Mouse (Mus musculus) cerebellum, adult 2 months (tissue): Measurements from ENCODE around the gene B4galnt4. TPM values are rescaled to one million over a fixed set of nuclear protein-coding genes. Genes with fewer than 3 reads are reported as not detected.

Source experiments
- DNase-seq, 2 experiments: peaks; one replicate each; pipeline ENCODE4 v3.0.0; 2021
- H3K27ac ChIP-seq: fragments of 200-500 bp; 2 replicates; pipeline ENCODE4 v1.5.1; 2012; ENCODE audit warnings: low read length, control low read depth, inconsistent platforms; ENCODE audit not compliant: insufficient read depth
- H3K27me3 ChIP-seq: fragments of 200-500 bp; 2 replicates; pipeline ENCODE4 v1.6.1; 2012; ENCODE audit warnings: inconsistent platforms, mild to moderate bottlenecking, low read length, moderate library complexity; ENCODE audit not compliant: control insufficient read depth, insufficient read depth
- H3K4me1 ChIP-seq: fragments of 200-500 bp; 2 replicates; pipeline ENCODE4 v1.6.1; 2011; ENCODE audit warnings: low read length; ENCODE audit not compliant: control insufficient read depth, insufficient read depth
- H3K4me3 ChIP-seq: fragments of 200-500 bp; replicated peaks from 2 replicates; pipeline ENCODE3; 2011; ENCODE audit warnings: mild to moderate bottlenecking, low read depth, low read length, control low read depth; ENCODE audit not compliant: insufficient read depth
- CTCF ChIP-seq: fragments of 200-500 bp; IDR thresholded peaks from 2 replicates; pipeline ENCODE4 v1.5.1; 2011; ENCODE audit warnings: low read depth, mild to moderate bottlenecking, control low read depth, low read length, moderate library complexity, borderline replicate concordance; ENCODE audit not compliant: insufficient read depth
- POLR2A ChIP-seq: fragments of 200-500 bp; IDR thresholded peaks from 2 replicates; pipeline ENCODE4 v1.6.1; 2011; ENCODE audit warnings: low read length, control low read depth, borderline replicate concordance; ENCODE audit not compliant: insufficient read depth
- WGBS: fragments of 180-500 bp; shearing (Covaris S2); methylation state at CpG from one replicate; pipeline ENCODE4 v1.1.7; 2018; 5-methylcytosine and 5-hydroxymethylcytosine counted together
- polyA plus RNA-seq: library from polyadenylated mRNA; depleted of rRNA; stranded (reverse); fragments of >200 nt; gene quantifications from 2 replicates; pipeline ENCODE4 v1.2.3, GENCODE M21; 2012

Gene B4galnt4
- polyA plus RNA-seq, 1 experiment = 79.0 TPM

DNA sequence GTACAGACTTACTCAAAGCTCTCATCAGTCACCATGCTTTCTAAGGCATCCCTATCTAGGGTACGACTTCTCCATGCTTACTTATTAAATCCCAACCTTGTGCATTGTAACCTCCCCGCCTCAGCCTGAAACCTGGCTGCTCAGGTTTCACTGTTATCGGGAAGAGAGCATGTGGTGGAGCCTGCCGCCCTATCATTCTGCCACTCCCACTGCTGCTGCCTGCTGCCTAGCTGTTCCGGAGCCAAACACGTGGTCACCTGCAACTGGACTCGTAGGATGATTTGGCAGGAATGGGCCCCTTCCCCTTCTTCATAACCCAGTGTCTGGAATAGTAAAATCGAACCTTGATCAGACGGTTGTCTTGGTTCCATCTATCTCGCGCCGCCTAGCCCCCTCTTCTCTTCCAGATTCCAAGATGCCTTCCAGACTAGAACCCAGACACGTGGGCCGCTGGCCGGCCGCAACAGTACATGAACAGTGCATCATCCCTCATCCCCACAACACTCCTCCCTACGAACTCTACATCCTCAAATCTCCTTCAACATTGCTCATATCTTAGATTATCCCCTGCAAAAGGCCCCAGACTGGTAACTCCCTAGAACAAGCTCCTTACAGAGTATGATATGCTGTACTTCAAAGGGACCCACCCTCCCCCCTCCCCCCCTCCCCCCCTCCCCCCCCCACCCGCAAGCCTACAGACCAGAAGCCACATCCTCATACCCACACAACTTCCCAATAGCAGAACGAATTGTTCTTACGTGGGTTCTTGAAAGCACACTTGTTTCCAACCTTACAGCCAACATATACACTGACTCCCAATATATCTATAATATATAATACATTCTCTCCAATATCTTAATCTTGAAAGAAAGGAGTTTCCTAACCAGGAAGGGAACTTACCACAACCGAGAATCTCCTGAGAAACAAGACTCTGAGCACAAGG lies 22.5 kb upstream of the B4galnt4 start:
- no peaks in the 10 kb centered on the region for H3K27me3 ChIP-seq
- TF ChIP-seq CTCF = no peak
- TF ChIP-seq POLR2A = no peak
- DNase-seq = no peak
- no peak overlapping the region for H3K27ac ChIP-seq
- no peaks in the 10 kb centered on the region for H3K4me1 ChIP-seq
- H3K4me3 ChIP-seq = no peak overlapping the region
- WGBS = 80% methylated on average over 19 of the region's 21 CpGs

GRCm38 (mm10) chr7:141039386-141040107 lies 21.4 kb upstream of the B4galnt4 start:
- H3K27ac ChIP-seq = no peak overlapping the region
- no peaks in the 10 kb centered on the region for H3K27me3 ChIP-seq
- no peaks in the 10 kb centered on the region for H3K4me1 ChIP-seq
- WGBS = 93% methylated on average over 4 of the region's 4 CpGs
- TF ChIP-seq POLR2A (no peak), CTCF (no peak)
- H3K4me3 ChIP-seq = no peak overlapping the region
- no peak for DNase-seq

- TF ChIP-seq CTCF = no peak
- TF ChIP-seq POLR2A = no peak
- Histone ChIP-seq H3K27me3 (no peaks in the 10 kb centered on the region), H3K27ac (no peak overlapping the region), H3K4me3 (no peak overlapping the region), H3K4me1 (no peaks in the 10 kb centered on the region)
- DNase-seq = no peak
- 41% methylated on average over 6 of the region's 9 CpGs for WGBS
These were observed 19.9 kb upstream of the B4galnt4 start for GRCm38 (mm10) chr7:141040867-141041606.

DNA sequence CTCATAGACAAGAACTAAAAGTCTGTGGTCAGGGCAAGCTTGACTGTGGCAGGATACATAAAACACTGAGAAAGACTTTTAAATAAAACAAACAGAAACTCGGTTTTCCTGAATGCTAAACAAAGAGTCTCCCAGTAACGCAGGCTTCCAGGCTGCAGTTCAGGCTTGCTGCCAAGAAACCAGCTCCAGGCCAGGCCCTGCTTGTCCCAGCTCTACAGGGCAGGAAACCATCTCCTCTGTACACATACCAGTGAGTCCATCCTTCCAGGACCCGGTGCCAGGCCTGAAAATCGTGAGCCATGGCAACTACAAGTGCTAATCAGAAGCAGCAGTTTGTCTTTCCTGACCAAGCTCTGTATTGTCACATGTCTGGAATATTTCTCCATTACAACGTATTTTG lies 19.2 kb upstream of the B4galnt4 start:
- no peak overlapping the region for H3K27ac ChIP-seq
- no peaks in the 10 kb centered on the region for H3K27me3 ChIP-seq
- peak; percentile 57 to 74 for DNase-seq
- no peaks in the 10 kb centered on the region for H3K4me1 ChIP-seq
- WGBS = 11% methylated on average over 5 of the region's 5 CpGs
- TF ChIP-seq POLR2A (no peak), CTCF (no peak)
- H3K4me3 ChIP-seq = no peak overlapping the region

DNA sequence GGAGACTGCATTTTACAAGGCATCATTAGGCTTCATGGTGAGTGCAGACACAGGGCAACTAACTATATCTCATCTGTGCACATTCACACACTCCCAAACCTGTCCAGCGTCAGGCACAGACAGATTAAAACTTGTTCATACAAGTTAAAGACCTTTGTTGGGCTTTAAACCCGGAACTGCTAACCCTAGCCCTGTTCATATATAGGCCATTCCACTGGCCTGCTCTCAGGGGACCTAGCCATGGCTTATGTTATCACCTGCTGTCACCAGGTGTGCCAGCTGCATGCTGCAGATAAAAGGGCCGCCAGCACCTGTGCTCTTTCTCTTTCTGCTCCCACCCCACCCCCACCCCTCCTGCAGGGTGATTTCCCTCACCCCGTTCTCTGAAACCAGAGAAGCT lies 18.4 kb upstream of the B4galnt4 start:
- 76% methylated on average over 4 of the region's 4 CpGs for WGBS

DNA sequence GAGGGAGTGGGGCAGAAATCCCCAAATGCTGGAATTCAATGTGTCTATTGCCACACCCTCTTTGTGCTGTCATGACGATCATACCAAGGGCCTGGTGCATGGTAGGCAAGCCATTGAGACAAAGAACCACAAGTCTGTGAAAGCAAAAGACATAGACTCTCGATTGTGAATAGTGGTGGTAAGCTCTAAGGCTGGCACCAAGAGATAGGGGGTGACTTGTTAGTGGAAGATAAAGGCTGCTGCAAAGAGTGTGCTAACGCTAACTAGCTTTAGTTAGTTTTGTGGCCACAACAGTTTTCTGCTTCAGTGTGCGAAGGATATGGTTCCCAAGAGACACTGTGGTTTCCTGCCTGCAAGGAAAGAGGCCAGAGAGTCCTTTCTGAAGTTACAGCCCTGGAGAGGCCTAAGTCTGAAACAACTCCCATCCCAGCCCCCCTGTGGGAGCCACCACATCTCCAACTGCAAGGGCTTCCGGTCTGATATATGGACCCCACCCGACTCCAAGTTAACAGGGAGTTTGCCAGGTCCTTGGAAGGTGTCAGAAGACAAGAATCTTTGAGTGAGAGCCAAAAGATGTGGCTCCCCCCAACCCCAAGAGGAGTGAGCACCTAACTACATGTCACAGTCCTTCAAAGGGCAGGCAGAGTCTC lies 13.8 kb upstream of the B4galnt4 start:
- TF ChIP-seq CTCF (no peak), POLR2A (no peak)
- no peaks in the 10 kb centered on the region for H3K27me3 ChIP-seq
- WGBS = 78% methylated on average over 6 of the region's 6 CpGs
- no peak overlapping the region for H3K4me3 ChIP-seq
- no peaks in the 10 kb centered on the region for H3K4me1 ChIP-seq
- DNase-seq = no peak
- peak overlapping the region; percentile 4; the same call in 1 of the 2 replicates for H3K27ac ChIP-seq

More for the DNA sequence above, 18.4 kb upstream of the B4galnt4 start:
- TF ChIP-seq CTCF = no peak
- TF ChIP-seq POLR2A = no peak
- Histone ChIP-seq H3K4me3 (no peak overlapping the region), H3K4me1 (no peaks in the 10 kb centered on the region), H3K27ac (no peak overlapping the region), H3K27me3 (no peaks in the 10 kb centered on the region)
- no peak for DNase-seq
